8 mouse cellular contexts compared by ENCODE assay signal in genomic region chr7:45458748-45459563, GRCm38 (mm10). TPM values are rescaled to one million over a fixed set of nuclear protein-coding genes. Genes with fewer than 3 reads are reported as not detected.
DNase-seq lines count a peak whose midpoint lies in the region; ATAC-seq lines count a peak whose summit lies in the region.

No protein-coding gene starts in this region.

- no peaks in the 10 kb centered on the region for H3K9me3 ChIP-seq in embryonic facial prominence, embryonic 14.5 days (ENCODE audit: control insufficient read depth, low read length)
- H3K9me3 ChIP-seq in heart, embryonic 11.5 days (replicated peaks; ENCODE audit: control insufficient read depth, low read length) = no peaks in the 10 kb centered on the region
- no peaks in the 10 kb centered on the region for H3K9me3 ChIP-seq in kidney, embryonic 15.5 days (replicated peaks)
- no peaks in the 10 kb centered on the region for H3K9me3 ChIP-seq in liver, embryonic 13.5 days (replicated peaks)

- H3K36me3 ChIP-seq in embryonic facial prominence, embryonic 14.5 days (ENCODE audit: control insufficient read depth, insufficient read depth, low read length) = peaks cover 73% of the 10 kb centered on the region
- H3K36me3 ChIP-seq in heart, embryonic 11.5 days (ENCODE audit: control insufficient read depth, insufficient read depth, low read length) = peaks cover 23% of the 10 kb centered on the region
- H3K36me3 ChIP-seq in kidney, embryonic 15.5 days = peaks cover 63% of the 10 kb centered on the region
- H3K36me3 ChIP-seq in liver, embryonic 13.5 days = peaks cover 58% of the 10 kb centered on the region
- H3K36me3 ChIP-seq in splenic B cell, adult 2 months (ENCODE audit: control insufficient read depth, insufficient read depth, low read length, poor library complexity, severe bottlenecking) = peaks cover 10% of the 10 kb centered on the region

- DNase-seq in A20 (ENCODE audit: low read depth, low spot score) = peak; percentile 74
- DNase-seq in adrenal gland, postnatal 4 days (ENCODE audit: low spot score in 2 of 2) = peak; percentile 56 to 72
- peak; percentile 92 for DNase-seq in embryonic facial prominence, embryonic 14.5 days (ENCODE audit: low spot score)
- peak; percentile 61 for DNase-seq in liver, embryonic 13.5 days
- peak; percentile 91 for DNase-seq in naive thymus-derived CD4-positive, alpha-beta T cell, adult 2 months (ENCODE audit: low read depth)
- peak; percentile 81 for DNase-seq in splenic B cell, adult 2 months (ENCODE audit: low read depth, low spot score)

- no peaks in the 10 kb centered on the region for H3K27me3 ChIP-seq in embryonic facial prominence, embryonic 14.5 days (replicated peaks; ENCODE audit: control insufficient read depth, insufficient read depth, low read length)
- H3K27me3 ChIP-seq in heart, embryonic 11.5 days (ENCODE audit: control insufficient read depth, insufficient read depth, low read length) = no peaks in the 10 kb centered on the region
- H3K27me3 ChIP-seq in kidney, embryonic 15.5 days = no peaks in the 10 kb centered on the region
- no peaks in the 10 kb centered on the region for H3K27me3 ChIP-seq in liver, embryonic 13.5 days
- H3K27me3 ChIP-seq in splenic B cell, adult 2 months (ENCODE audit: control insufficient read depth, insufficient read depth, low read length, poor library complexity, severe bottlenecking) = no peaks in the 10 kb centered on the region

- peak overlapping the region; percentile 68 for H3K4me2 ChIP-seq in embryonic facial prominence, embryonic 14.5 days (ENCODE audit: low read depth, low read length)
- peak overlapping the region; percentile 80 for H3K4me2 ChIP-seq in heart, embryonic 11.5 days
- peak overlapping the region; percentile 69 for H3K4me2 ChIP-seq in kidney, embryonic 15.5 days
- peak overlapping the region; percentile 81 for H3K4me2 ChIP-seq in liver, embryonic 13.5 days

- peak overlapping the region; percentile 94 for H3K27ac ChIP-seq in embryonic facial prominence, embryonic 14.5 days (replicated peaks; ENCODE audit: low read depth, low read length)
- peak overlapping the region; percentile 93 for H3K27ac ChIP-seq in heart, embryonic 11.5 days (ENCODE audit: low read depth, low read length)
- H3K27ac ChIP-seq in kidney, embryonic 15.5 days = peak overlapping the region; percentile 94
- peak overlapping the region; percentile 98 for H3K27ac ChIP-seq in liver, embryonic 13.5 days

- peak overlapping the region; percentile 82 for H3K9ac ChIP-seq in embryonic facial prominence, embryonic 14.5 days (ENCODE audit: low read depth, low read length)
- H3K9ac ChIP-seq in heart, embryonic 11.5 days (ENCODE audit: low read depth, low read length) = peak overlapping the region; percentile 94
- peak overlapping the region; percentile 64 for H3K9ac ChIP-seq in kidney, embryonic 15.5 days
- H3K9ac ChIP-seq in liver, embryonic 13.5 days = peak overlapping the region; percentile 95

- peak overlapping the region; percentile 60 for H3K4me3 ChIP-seq in embryonic facial prominence, embryonic 14.5 days (ENCODE audit: low read depth, low read length)
- peak overlapping the region; percentile 70 for H3K4me3 ChIP-seq in heart, embryonic 11.5 days (ENCODE audit: low read depth, low read length)
- peak overlapping the region; percentile 68 for H3K4me3 ChIP-seq in kidney, embryonic 15.5 days (replicated peaks)
- peak overlapping the region; percentile 78 for H3K4me3 ChIP-seq in liver, embryonic 13.5 days (replicated peaks)

- WGBS in embryonic facial prominence, embryonic 14.5 days = under 1% methylated on average over 39 of the region's 43 CpGs
- WGBS in heart, embryonic 11.5 days (ENCODE audit: insufficient replicate concordance) = under 1% methylated on average over 42 of the region's 43 CpGs
- WGBS in kidney, embryonic 15.5 days = under 1% methylated on average over 43 of the region's 43 CpGs
- WGBS in liver, embryonic 13.5 days (ENCODE audit: insufficient replicate concordance) = under 1% methylated on average over 42 of the region's 43 CpGs

- ATAC-seq in embryonic facial prominence, embryonic 14.5 days (ENCODE audit: low read depth) = peak; percentile 75
- ATAC-seq in heart, embryonic 11.5 days (replicated peaks; ENCODE audit: insufficient number of reproducible peaks, low FRiP score, low TSS enrichment) = peak; percentile 60
- peak; percentile 68 for ATAC-seq in kidney, embryonic 15.5 days (replicated peaks; ENCODE audit: low FRiP score)
- peak; percentile 34 for ATAC-seq in liver, embryonic 13.5 days (ENCODE audit: low read depth)

- H3K4me1 ChIP-seq in embryonic facial prominence, embryonic 14.5 days (ENCODE audit: control insufficient read depth, insufficient read depth, low read length) = peaks cover 24% of the 10 kb centered on the region
- H3K4me1 ChIP-seq in heart, embryonic 11.5 days (ENCODE audit: control insufficient read depth, insufficient read depth, low read length) = peaks cover 27% of the 10 kb centered on the region
- H3K4me1 ChIP-seq in kidney, embryonic 15.5 days = peaks cover 41% of the 10 kb centered on the region
- H3K4me1 ChIP-seq in liver, embryonic 13.5 days (replicated peaks) = peaks cover 67% of the 10 kb centered on the region

RNA-seq across cellular contexts. Expression of gene Ftl1, which starts 0.7 kb away (rescaled TPM):
- total RNA-seq in adrenal gland, postnatal 4 days (2021) = 100 to 1,000 TPM; 684 to 753 TPM
- 4,260 and 4,697 TPM in 2 replicates for polyA plus RNA-seq in embryonic facial prominence, embryonic 14.5 days (2014; fragmentation: Nextera tagmentation; extraction: Ambion mirVana)
- 4,030 and 4,320 TPM in 2 replicates for polyA plus RNA-seq in heart, embryonic 11.5 days (2014; fragmentation: Nextera tagmentation; extraction: Ambion mirVana)
- 4,509 and 4,690 TPM in 2 replicates for polyA plus RNA-seq in kidney, embryonic 15.5 days (2015; fragmentation: Nextera tagmentation; extraction: Ambion mirVana)
- polyA plus RNA-seq in liver, embryonic 13.5 days (2015; fragmentation: Nextera tagmentation; extraction: Ambion mirVana) = 7,621 and 8,262 TPM in 2 replicates

RNA-seq across cellular contexts. Expression of gene Bax, which starts 7.7 kb away (rescaled TPM):
- 10 to 100 TPM; 75.8 to 78.4 TPM for total RNA-seq in adrenal gland, postnatal 4 days (2021)
- polyA plus RNA-seq in embryonic facial prominence, embryonic 14.5 days (2014; fragmentation: Nextera tagmentation; extraction: Ambion mirVana) = 120 and 132 TPM in 2 replicates
- 91.3 and 146 TPM in 2 replicates for polyA plus RNA-seq in heart, embryonic 11.5 days (2014; fragmentation: Nextera tagmentation; extraction: Ambion mirVana)
- polyA plus RNA-seq in kidney, embryonic 15.5 days (2015; fragmentation: Nextera tagmentation; extraction: Ambion mirVana) = 184 and 195 TPM in 2 replicates
- polyA plus RNA-seq in liver, embryonic 13.5 days (2015; fragmentation: Nextera tagmentation; extraction: Ambion mirVana) = 104 and 106 TPM in 2 replicates

RNA-seq across cellular contexts. Expression of gene Ruvbl2, which starts 21.1 kb away (rescaled TPM):
- total RNA-seq in adrenal gland, postnatal 4 days (2021) = 10 to 100 TPM; 56.5 to 65.0 TPM
- 123 and 127 TPM in 2 replicates for polyA plus RNA-seq in embryonic facial prominence, embryonic 14.5 days (2014; fragmentation: Nextera tagmentation; extraction: Ambion mirVana)
- 98.2 and 104 TPM in 2 replicates for polyA plus RNA-seq in heart, embryonic 11.5 days (2014; fragmentation: Nextera tagmentation; extraction: Ambion mirVana)
- 165 and 167 TPM in 2 replicates for polyA plus RNA-seq in kidney, embryonic 15.5 days (2015; fragmentation: Nextera tagmentation; extraction: Ambion mirVana)
- 111 and 119 TPM in 2 replicates for polyA plus RNA-seq in liver, embryonic 13.5 days (2015; fragmentation: Nextera tagmentation; extraction: Ambion mirVana)

RNA-seq across cellular contexts. Expression of gene Tulp2, which starts 22.7 kb away (rescaled TPM):
- total RNA-seq in adrenal gland, postnatal 4 days (2021) = under 1 TPM; 0.45 to 0.54 TPM
- polyA plus RNA-seq in embryonic facial prominence, embryonic 14.5 days (2014; fragmentation: Nextera tagmentation; extraction: Ambion mirVana) = 1.2 and 1.5 TPM in 2 replicates
- 1.5 and 2.2 TPM in 2 replicates for polyA plus RNA-seq in heart, embryonic 11.5 days (2014; fragmentation: Nextera tagmentation; extraction: Ambion mirVana)
- 1.0 and 1.1 TPM in 2 replicates for polyA plus RNA-seq in kidney, embryonic 15.5 days (2015; fragmentation: Nextera tagmentation; extraction: Ambion mirVana)
- polyA plus RNA-seq in liver, embryonic 13.5 days (2015; fragmentation: Nextera tagmentation; extraction: Ambion mirVana) = 0.80 and 0.87 TPM in 2 replicates

RNA-seq across cellular contexts. Expression of gene Gys1, which starts 24.3 kb away (rescaled TPM):
- total RNA-seq in adrenal gland, postnatal 4 days (2021) = 10 to 100 TPM; 38.6 to 40.2 TPM
- polyA plus RNA-seq in embryonic facial prominence, embryonic 14.5 days (2014; fragmentation: Nextera tagmentation; extraction: Ambion mirVana) = 39.3 TPM in 2 replicates
- 99.1 and 106 TPM in 2 replicates for polyA plus RNA-seq in heart, embryonic 11.5 days (2014; fragmentation: Nextera tagmentation; extraction: Ambion mirVana)
- polyA plus RNA-seq in kidney, embryonic 15.5 days (2015; fragmentation: Nextera tagmentation; extraction: Ambion mirVana) = 37.6 and 40.8 TPM in 2 replicates
- 4.1 and 5.1 TPM in 2 replicates for polyA plus RNA-seq in liver, embryonic 13.5 days (2015; fragmentation: Nextera tagmentation; extraction: Ambion mirVana)

Comparison
In these comparisons a context has a peak if more than half of its experiments do, and no peak if none do; other contexts are left out.
1. Peak in every context shown above with its lines: DNase-seq, ATAC-seq, H3K4me3 ChIP-seq and H3K27ac ChIP-seq.